Mouse (Mus musculus) A20 (cell line): Measurements from ENCODE around the gene Gjb3.
A peak's percentile ranks its signal among the peaks of the same experiment; 100 is the strongest.

Source experiments
- DNase-seq: peaks from one replicate; pipeline ENCODE4 v3.0.0-alpha.2; 2011; ENCODE audit warnings: low read depth, low spot score

The Gjb3 gene

DNA sequence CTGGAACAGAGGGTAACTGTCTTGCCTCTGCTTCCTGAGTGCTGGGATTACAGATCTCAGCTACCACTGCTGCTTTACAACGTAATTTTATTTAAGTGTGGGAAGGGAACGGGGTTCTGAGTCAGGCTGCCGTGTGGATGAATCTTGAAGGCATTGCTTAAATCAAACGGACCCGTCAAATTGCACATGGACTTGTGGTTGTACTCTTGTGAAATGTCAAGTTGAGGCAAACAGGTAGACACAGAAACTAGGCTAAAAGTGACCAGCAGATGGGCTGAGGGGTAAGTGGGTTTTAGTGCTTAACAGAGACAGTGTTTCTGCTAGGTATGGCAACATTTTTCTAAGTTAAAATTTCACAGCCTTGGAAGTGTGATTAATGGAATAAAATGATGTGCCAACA, 7.0 kb upstream of the Gjb3 start:
- no peak for DNase-seq

DNA sequence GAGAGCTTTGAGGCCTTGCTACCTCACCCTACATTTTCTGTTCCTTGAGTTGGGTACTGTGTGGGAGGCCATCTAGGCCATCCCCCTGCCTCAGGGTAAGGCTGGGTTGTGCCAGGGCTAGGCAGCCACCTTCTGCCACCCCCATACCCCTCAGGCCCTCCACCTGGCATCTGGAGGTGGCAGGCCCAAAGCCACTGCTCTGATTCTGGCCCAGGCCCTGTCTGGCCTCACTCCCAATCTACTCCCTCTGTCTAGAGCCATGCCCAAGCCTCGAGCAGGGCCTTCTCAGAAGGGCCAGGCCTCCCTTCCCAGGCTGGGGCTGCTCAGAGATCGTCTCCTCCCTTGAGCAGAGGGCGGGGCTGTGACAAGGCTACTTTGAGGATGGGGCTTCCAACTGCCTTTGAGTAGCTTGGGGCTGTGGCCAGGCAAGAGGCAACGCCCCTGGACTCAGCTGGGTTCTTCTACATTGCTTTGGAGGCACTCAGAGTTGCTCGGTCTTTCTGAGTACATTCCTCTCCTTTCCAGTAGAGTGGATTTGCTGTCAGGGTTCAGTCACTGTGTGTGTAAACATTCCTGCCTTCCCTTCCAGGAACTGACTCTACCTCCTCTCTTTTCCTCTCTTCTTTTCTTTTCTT, 4.3 kb upstream of the Gjb3 start:
- DNase-seq: no peak

DNA sequence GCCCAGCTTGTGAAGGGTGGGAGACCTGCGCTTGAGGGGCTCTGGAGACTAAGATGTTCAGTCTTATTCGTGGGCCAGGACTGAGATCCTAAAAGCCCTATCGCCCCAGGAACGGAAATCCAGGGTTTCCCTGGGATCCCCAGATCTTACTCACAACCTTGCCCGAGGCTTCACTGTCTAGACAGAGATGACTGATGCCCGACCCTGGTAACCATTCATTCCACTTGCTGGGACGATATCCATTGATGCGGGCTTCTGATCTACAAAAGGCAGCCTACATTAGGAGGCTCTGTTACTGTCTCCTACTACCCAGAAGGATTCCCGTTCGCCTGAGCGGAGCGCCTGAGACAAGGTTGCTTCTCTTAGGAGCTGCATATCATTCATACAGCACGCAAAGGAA, 527 bp upstream of the Gjb3 start:
- DNase-seq: no peak

DNA sequence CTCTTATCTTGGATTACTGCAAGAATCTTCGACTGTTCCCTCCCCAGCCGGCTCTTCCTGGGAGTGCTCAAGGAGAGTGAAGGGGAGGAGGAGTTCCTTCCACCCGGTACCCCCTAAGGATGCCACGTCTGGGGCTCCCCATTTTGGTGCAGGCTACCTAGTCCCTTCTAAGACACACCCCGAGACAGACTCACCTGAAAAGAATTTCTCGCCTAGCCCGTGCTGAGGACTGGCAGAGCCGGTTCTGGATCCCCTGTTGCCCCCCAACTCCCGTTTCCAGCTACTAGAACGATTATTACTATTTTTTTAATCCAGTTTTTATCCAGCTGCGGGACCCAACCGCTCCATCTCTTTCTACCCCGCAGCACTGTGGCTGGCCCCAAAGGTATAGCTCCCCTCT, 893 bp downstream of the Gjb3 start:
- no peak for DNase-seq

DNA sequence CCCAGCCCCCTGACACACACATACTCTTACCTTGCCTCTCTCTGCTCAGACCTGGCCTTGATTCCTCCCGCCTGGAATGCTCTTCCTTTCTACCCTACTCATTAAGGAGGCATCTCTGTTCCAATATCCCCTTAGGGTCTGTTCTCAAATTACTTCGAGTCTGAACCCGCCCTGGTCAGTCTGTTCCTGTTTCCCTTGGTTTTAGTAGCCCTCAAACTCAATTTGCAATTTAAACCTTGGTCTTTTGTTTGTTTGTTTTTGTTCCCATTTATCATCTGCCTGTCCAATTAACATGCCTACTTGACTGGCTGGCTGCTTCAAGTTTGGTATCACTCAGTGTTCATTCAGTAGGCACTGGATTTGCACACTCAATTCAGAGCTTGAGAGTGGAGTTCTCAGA, 1.6 kb downstream of the Gjb3 start:
- DNase-seq: no peak

DNA sequence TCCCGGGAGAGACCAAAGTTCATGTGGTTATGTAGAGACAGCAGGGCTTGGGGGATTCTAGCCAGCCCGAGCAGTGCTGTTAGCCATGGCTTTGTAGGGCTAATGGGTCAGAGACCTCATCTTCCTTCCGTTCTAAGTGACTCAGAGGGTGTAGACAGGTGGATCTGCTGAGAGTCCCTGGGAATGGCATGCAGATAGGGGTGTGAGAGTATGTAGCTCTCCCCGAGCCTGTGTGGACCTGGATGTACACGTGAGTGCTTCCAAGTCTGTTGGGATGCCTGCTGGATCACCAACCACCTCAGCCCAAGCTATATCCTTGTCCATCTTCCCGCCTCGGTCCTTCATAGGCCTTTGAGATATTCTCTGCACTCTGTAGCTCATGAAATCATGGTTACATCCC, 2.3 kb downstream of the Gjb3 start:
- DNase-seq: no peak

DNA sequence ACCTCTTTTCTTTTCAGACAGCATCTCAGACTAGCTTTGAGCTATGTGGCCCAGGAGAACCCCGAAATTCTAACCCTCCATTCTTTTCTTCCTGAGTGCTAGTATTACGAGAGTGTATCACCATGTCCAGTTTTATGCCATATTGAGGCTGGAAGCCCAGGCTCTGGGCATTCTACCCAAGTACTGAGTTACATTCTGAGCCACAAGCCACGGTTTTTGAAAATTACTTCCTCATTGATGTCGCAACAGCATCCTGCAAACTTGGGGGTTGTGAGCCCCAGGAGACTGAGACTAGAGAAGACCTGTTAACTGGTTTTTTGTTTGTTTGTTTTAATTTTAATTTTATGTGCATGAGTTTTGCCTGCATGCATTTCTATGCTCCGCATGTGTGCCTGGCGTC, 2.9 kb downstream of the Gjb3 start:
- peak; percentile 19 for DNase-seq

DNA sequence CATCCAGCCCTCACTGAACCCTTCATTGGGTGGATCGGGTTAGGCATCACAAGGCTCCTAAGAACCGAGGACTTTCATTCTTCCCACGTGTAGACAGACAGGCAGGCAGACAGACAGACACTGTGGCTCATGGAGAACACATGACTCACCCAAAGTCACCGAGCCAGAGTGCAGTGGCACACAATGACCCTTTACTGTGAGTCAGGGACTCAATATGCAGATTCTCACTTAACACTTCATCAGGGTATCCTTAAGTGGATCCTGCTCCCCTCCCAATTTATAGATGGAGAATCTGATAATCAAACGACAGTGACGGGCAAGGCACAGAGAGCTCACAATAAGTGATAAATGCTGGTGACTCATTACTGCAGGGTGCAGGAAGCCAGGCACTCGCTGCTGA, 3.4 kb downstream of the Gjb3 start:
- DNase-seq: no peak

DNA sequence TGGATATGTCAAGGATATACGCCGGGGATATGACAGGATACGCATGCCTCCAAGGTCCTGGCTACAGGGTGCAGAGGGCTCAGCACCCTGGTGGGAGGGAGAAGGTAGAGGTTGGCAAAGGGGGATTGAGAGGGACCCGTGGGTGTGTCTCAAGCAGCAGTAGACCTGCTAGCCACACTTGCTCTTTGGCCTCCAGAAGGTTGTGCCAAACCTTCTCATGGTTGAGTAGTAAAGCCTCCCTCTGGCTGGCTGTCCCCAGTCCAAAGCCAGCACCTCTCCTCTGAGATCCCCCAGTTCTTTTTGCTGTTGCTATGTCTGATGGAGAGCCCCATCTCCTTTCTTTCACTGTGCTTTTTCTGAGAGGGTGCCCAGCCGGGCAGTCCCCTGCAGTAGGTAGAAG, 5.4 kb downstream of the Gjb3 start:
- DNase-seq: no peak

DNA sequence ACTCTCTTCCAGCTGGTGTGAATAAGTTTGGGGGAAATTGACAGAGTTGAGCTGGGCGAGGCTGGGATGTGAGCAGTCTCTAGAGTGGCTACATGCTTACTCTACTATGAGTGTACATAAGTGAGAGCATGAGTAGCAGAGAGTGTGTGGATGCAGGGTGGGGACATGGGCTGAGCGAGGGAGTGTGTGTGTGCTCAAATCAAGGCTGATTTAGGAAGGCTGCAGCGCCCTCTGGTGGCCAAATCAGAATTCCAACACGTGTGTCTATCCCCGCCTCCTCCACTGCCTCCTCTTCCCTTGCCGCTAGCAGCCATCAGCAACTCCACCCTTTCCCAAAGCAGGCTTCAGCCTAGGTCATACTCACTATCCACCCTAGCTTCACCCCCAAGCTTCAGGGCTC, 5.9 kb downstream of the Gjb3 start:
- DNase-seq: peak; percentile 78

DNA sequence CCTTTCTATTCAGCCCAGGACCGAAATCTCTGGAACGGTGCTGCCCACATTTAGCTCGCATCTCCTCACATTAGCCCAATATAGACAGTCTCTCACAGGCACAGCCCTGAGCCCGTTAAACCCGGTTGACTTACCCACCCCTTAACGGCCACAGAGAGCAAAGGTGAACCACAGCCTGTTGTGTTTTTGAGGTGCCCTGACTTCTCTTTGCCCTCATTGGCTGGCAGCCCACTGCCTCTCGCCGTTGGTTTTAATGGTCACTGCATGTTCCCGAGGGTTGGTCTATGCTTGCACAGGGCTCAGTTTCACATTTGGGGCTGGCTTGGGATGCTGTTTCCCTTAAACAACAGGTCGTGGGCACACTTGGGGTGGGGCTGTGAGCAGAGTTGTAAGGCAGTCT, 6.3 kb downstream of the Gjb3 start:
- DNase-seq: no peak

DNA sequence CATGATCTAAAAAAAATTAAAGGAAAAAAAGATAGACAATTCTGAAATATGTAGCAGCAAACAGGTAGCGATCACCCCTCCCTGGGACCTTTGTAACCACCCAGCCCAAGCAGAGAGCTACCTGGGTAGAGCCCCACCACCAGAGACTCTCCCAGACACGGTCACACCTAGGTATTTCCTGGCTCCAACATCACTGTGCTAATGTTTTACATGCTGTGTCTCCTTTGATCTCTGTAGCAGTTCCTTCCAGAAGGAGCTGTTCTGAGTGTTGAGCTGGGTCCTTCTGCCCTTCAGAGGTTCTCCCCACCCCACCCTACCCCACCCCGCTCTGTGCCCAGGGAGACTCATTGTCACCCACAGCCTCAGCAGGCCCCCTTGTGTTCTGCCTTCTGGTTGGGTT, 7.0 kb downstream of the Gjb3 start:
- no peak for DNase-seq

DNA sequence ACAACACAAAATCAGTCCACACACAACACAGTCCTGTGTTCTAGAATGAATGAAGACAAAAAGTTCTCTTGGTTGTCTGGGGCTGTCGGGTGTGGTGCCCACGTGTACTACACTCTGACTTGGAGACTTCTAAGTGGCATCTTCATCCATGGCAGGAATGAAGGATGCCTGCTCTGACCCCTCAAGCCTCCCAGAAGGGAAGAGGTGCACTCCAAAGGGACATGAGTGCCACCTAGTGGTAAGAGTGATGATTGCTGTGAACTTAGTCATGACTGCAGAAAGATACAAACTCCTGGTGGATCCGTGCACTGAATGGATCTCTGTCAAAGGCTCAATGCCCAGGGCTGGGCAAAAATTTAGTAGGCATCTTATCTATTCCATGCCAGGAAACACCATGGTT, 11.0 kb downstream of the Gjb3 start:
- peak; percentile 56 for DNase-seq

DNA sequence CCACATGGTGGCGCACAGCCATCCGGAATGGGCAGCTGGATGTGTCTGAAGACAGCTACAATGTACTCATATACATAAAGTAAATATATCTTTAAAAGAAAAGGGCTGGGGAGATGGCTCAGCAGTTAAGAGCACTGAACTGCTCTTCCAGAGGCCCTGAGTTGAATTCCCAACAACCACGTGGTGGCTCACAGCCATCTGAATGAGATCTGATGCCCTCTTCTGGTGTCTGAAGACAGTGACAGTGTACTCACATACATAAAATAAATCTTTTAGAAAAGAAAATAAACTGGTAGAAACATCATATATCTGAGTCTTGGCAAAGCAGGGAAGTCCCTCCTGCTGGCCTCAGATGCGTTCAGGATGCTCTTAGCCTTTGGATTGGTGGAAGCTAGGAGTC, 13.5 kb downstream of the Gjb3 start:
- peak; percentile 12 for DNase-seq

DNA sequence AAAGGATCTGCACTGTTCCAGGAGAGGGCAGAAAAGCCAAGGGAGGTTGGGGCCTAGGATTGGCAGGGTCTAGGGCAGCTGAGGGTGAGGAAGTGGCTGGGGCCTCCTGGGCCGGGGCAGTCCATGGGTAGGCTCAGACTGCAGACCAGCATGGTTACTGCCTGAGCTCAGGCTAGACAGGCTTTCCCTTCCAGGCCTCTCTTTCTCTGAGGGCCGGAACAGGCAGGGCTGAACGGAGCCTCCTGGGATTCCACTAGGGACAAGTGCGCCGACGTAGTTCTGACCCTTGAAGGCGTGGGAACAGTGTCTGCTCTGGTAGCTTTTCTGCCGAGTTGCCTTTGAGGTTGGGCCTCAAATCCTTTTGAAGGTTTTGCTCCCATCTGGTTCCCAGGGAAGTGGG, 14.9 kb downstream of the Gjb3 start:
- no peak for DNase-seq

DNA sequence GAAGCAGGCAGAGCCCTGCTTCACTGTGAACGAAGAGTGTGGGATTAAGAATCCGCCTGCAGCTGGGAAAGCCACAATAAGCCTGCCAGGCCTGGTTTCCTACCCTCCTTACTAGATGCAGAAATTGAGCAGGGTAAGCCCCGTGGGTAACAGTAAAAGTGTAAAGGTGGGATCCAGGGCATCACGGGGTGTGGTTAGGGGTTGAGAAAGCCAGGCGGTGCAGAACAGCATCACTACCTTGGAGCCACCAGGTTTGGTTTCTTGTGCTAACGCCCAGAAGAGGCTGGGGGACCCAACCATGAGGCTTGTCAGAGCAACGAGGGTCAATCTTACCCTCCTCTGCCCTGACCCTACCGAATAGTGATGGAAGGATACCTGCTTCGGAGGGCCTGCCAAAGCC, 16.1 kb downstream of the Gjb3 start:
- DNase-seq: no peak

DNA sequence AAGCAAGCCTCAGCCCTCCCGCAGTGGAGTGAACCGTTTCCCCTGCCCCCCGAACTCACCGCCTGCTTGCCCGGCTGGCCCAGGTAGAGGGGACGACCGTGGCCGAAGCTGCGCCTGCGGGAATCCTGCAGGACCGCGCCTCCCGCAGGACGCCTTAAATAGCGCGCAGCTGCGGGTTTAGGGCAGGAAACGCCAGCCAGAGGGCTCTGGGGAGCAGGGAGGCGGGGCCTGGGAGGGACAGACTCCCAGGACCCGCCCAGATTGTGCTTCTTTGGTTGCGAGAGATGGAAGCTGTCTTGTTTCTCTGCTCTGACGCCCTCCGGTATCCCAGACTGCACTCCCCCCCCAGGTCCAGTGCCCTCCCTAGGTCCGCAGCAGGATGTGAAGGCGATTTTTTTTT, 16.8 kb downstream of the Gjb3 start, which contains the start of gene Gja4:
Gene Gja4, minus strand, starts transcription at position 179 of the 400 bp plus-strand sequence.
- DNase-seq: peak; percentile 60

DNA sequence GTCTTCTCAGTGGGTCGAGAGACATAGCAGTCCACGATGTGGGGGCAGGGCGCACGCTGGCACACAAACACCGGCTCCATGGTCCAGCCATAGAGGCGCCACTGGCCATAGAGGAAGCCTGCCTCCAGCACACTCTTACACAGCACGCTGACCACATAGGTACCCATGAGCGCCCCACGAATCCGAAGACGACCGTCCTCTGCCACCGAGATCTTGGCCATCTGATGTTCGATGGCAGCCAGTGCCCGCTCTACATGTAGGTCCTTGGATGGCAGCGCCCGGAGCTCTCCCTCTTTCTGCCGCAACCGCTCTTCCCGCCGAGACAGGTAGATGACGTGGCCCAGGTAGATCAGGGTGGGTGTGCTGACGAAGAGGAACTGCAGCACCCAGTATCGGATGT, 18.3 kb downstream of the Gjb3 start:
- DNase-seq: no peak

DNA sequence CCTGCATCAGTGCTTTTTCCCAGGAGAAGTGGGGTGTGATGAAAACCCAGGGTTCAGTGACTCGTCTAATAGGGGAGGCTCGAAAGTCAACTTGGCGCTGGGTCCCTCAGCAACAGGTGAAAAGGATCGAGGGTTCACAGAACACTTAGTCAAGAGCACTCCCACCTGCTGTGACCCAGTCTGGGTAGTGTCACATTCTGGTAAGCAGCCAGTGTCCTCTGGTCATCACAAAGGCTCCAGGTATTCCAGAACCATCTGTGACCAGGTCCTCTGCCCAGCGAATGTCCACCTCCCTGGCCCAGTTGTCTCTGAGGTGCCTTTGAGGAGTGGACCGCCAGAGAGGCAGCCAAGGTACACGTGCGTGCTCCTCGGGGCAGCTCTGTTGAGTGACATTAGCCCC, 19.1 kb downstream of the Gjb3 start:
- DNase-seq: no peak

DNA sequence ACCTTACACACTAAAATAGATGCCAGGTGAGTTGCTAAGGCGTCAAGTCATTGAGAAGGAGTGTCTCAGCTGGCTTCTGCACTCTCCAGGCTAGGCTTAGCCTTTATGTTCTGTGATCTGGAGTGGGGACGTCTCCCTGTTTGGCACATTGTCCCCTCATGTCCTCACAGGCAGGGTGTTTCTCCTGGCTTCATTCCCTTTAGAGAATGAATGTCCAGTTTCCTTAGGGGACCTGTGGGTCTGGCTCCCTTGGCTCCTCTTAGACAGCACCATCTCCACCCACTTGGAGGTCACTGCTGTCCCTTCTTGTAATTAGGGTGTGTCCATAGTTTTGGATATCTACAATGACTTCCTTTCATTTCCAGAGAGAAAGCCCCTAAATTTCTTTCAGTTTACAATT, 23.7 kb downstream of the Gjb3 start:
- DNase-seq: no peak

DNA sequence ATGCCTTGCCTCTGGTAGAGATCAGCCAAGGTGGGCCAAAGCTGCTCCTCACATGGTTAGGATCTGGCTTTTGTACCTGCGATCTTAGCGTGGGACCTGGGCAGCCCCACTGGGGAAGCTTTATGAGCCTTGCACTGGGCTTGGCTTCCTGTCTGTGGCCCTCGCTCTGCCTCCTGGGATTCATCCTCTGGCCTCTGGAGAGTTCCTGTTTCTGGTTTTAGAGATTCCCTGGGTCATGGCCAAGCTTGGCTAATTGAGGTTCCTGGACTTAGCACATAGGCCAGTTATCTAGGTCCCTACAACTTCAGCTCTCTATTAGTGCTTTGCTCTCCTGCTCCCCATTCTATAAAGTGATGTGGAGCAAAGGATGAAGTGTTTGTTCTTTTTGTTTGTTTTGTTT, 26.8 kb downstream of the Gjb3 start:
- DNase-seq: no peak

DNA sequence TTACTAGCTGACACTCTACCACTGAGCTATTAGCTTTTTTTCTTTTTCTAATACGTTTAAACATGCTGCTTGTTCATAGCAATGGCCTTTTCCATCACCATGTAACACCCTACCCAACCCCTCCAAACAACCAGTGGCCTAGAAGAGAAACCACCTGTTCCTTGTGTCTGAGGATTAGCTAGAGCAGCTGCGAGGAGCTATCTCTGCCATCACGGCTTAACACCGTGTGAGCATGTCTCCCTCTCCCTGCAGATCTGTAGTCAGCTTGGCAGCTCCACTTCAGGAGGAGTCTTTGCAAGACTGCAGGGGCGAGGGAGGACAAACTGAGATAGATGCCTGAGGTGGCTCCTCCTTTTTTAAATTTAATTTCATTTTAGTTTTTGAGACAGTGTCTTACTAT, 30.1 kb downstream of the Gjb3 start:
- no peak for DNase-seq

DNA sequence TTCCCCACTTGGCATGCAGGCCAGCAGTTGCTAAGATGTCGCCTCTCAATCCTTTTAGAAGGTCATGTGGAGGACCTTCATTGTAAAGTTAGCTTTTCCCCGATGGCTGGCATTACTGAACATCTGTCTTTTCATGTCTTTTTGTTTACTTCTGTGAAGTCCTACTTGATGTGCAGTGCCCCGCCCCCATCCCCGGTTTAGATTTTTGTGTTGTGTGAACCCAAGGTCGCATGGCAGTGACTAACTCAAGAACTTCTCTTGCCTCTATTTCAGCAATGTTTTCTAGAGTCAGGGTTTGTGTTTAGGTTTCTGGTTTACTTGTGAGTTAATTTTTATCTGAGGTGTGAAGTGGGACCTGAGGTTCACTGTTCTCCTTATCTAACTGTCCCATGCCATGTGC, 38.0 kb downstream of the Gjb3 start:
- no peak for DNase-seq

DNA sequence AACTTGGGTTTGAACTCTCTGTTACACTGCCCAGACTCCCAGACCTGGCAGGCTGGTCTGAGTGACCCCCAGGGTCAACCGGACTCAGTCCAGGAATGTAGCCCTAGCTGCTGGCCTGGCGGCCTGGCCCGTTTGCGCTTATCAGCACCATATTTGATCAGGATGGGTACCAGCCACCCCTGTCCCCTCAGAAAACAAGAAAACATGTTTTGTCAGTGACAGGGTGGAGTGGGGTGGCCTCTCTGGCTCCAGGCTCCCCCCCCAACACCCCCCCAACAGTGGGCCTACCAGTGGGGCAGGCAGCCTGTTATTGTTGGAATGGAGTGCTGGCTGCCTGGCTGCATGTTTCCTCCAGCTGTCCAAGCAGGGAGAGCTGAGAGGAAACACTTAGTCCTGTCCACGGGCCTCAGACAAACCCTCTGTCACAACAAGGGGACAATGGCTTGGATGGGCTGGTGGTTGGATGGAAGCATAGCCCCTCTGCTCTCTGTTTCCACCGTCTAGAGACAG, 41.5 kb downstream of the Gjb3 start:
- DNase-seq: no peak
